Mouse (Mus musculus) spleen, adult 2 months (tissue): Measurements from ENCODE around the gene Kctd11.

Source experiments
- CTCF ChIP-seq: fragments of 200-500 bp; IDR thresholded peaks from 2 replicates; pipeline ENCODE4 v1.5.1; 2011; ENCODE audit warnings: mild to moderate bottlenecking, inconsistent platforms; ENCODE audit not compliant: insufficient read depth, insufficient read length, insufficient replicate concordance; ENCODE audit errors: extremely low read depth
- POLR2A ChIP-seq: fragments of 200-500 bp; IDR thresholded peaks from 2 replicates; pipeline ENCODE4 v1.6.1; 2011; ENCODE audit warnings: low read depth, low read length, inconsistent platforms

- TF ChIP-seq CTCF (no peak), POLR2A (no peak)
These were observed 3.5 kb upstream of the Kctd11 start for GRCm38 (mm10) chr11:69884663-69885062.
